Mouse (Mus musculus): ENCODE measurements around the gene Ddx20.
A peak's percentile ranks its signal among the peaks of the same experiment; 100 is the strongest.

Gene Ddx20

GRCm38 (mm10) chr3:105666996-105667523 lies 20.3 kb downstream of the Ddx20 start:
- DNase-seq (ENCODE audit: low spot score), result no peak

DNA sequence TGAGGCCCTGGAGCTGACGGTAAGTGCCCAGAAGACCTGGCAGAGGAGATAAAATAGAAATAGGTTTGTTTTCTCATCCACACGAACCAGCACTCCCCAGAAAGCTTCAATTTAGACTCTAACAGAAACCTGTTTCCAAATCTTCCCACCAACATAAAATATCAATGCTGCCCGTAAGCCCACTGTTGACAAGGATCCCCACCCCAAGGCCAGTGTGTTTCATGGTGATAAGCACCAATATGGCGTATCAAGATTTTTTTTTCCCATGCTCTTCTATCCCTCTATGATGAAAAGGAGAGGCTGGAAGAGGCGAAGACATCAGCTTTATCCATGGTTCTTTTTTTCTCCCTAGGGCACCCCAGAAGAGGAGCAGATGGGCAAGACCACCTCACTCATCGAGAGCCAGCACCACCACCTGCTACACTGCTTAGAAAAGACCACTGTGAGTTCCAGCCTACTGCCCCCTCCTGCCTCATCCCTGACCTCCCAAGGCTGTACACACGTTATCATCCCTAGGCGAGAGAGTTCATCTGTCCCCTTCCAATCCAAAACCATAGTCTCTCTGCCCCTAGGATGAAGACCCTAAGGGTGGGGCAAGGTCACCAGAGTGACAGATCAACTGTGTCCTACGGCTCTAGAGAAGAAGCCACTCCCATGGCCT lies 22.1 kb downstream of the Ddx20 start:
- no peak for DNase-seq (ENCODE audit: low spot score)

- DNase-seq (ENCODE audit: low spot score), result no peak
Observed at GRCm38 (mm10) chr3:105663043-105663442, 24.3 kb downstream of the Ddx20 start.

DNA sequence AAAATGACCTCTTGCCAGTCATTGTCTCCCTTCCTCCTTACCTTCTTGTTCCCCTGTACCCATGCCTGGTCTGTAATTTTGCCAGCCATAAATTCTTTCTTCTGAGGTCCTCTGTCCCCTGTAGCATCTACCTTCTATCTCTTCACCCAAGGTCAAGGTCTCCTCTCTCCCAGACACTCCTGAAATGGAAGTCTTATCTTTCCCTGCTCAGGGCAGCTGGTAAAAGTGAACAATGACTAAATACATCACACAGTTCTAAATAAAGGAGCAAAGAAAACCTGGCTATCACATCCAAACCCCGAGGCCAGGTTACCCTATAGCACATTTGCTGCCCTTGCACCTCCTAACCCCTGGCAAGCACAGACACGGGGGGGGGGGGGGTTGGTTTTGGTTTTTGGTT lies 26.8 kb downstream of the Ddx20 start:
- DNase-seq (ENCODE audit: low spot score), result no peak

GRCm38 (mm10) chr3:105655031-105655585 lies 32.3 kb downstream of the Ddx20 start:
- DNase-seq (ENCODE audit: low spot score), result no peak

DNA sequence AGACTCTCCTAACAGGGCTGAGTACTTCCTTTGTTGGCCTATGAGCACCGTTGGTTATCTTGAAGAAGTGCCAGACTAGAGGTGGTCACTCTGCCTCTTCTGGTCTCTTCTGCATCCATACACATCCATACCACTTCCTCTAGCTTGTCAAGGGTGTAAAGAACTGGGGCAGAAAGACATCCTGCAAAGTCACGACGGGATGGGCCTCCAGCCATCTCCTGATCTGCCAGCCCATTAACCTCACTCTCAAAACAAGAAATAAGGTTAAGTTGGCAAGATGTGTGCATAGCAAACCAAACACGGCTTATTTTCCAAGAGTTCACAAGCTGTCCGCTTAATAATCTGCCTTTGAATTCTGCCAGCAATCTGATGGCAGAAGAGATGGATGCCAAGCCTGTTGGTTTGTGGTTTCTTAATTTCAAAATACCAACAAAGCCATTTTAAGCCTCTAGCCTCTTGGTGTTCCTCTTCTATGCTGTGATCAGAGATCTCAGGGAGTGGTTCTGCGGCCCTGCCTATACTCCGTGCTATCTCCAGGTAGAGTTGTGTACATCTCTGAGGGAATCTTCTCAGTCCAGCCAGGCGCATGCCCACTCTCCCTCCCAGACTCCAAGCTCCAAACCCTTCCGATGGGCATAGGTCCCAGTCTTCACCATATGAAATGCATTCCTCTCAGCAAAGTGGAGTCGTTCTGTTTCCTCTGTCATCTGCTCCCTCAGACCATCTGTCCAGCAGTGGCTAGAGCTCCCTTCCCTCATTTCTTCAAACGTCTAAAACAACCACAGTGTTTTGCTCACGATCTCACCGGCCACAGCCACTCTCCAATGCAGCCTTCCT lies 33.6 kb downstream of the Ddx20 start:
- no peak for DNase-seq (ENCODE audit: low spot score)

GRCm38 (mm10) chr3:105648889-105649567 lies 38.3 kb downstream of the Ddx20 start:
- DNase-seq (ENCODE audit: low spot score), result no peak

DNA sequence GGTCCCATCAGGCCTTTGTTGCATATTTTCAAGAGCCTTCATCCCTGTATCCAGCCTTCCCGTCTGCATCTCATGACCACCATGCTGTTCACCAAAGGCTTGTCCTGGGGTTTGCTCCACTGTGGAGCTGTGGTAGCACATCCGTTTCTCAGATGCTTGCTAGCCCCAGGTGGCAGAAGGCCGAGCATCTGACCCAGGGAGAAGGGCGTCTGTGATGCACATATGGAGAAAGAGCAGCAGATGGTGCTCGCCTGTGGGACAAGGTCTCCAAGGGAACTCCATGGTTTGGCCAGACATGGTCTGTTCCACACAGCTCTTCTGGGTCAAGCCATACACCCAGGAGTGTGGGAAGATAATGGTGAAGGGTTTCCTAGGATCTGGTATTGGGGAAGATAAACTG lies 43.8 kb downstream of the Ddx20 start:
- no peak for DNase-seq (ENCODE audit: low spot score)

- peak; percentile 53 for DNase-seq (ENCODE audit: low spot score)
Observed at GRCm38 (mm10) chr3:105642186-105642585, 45.2 kb downstream of the Ddx20 start.

DNA sequence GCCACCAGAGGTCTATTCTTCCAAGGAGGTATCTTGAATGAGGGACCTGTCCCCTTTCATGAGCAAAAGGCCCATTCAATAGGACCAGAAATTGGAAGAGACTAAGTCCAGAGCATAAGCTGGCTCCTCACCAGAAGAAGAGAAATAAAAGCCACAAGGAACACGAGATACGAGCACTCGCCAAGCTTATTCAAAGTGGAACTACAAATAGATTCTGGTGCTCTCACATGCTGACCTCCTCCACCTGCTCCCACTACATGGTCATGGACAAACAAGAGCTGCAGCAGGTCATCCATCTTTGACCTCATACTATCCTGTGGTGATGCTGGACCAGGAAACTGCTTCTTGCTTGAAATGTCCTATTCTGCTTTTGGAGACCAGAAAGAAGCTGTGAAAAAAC lies 54.4 kb downstream of the Ddx20 start:
- no peak for DNase-seq (ENCODE audit: low spot score)

DNA sequence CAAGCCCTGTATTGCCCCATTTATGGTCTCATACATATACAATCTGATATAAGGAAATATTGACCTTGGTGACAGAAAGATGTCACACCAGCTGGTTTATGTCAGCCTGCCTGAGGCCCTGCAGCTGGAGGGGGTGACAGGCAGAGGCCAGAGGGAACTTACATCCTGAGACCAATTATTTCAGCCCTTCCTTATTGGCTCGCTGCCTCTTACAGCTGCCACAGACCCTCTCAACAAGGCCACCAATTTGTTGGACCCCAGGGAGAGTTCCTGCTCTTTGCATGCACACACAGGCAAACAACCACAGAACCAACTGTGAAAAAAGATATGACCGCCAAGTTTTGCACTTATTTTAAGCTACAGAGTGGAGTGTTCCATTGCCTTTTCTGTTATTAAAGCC lies 55.1 kb downstream of the Ddx20 start:
- no peak for DNase-seq (ENCODE audit: low spot score)
